Mouse (Mus musculus) G1E (cell line): ENCODE data around the gene Rab39.

Experiments used
- CTCF ChIP-seq: IDR thresholded peaks from 2 replicates; pipeline ENCODE4 v1.5.1; 2012; ENCODE audit warnings: low read depth, low read length, inconsistent platforms, mixed read lengths
- GATA1 ChIP-seq: IDR thresholded peaks from 2 replicates; pipeline ENCODE4 v1.6.1; 2012; ENCODE audit warnings: borderline replicate concordance, low read length, inconsistent platforms, mixed read lengths
- POLR2AphosphoS5 ChIP-seq: IDR thresholded peaks from 2 replicates; pipeline ENCODE4 v1.6.1; 2012; ENCODE audit warnings: low read depth, low read length, inconsistent platforms; ENCODE audit not compliant: insufficient replicate concordance
- TAL1 ChIP-seq: conservative IDR thresholded peaks from 2 replicates; pipeline ENCODE4 v1.6.1; 2012; ENCODE audit warnings: low read depth, low read length, inconsistent platforms, mixed read lengths

- peak; percentile 70; the same call in 1 of the 2 replicates for TF ChIP-seq CTCF
- no peak for TF ChIP-seq POLR2AphosphoS5
- no peak for TF ChIP-seq TAL1
- TF ChIP-seq GATA1 = no peak
Observed at GRCm38 (mm10) chr9:53667020-53667669, 38.9 kb downstream of the Rab39 start.
